Mouse (Mus musculus) stomach, postnatal 0 days (tissue): ENCODE data around the gene Pdzrn4.

Experiments
- CTCF ChIP-seq: IDR thresholded peaks from 2 replicates; pipeline ENCODE4 v1.5.1; 2016; ENCODE audit warnings: antibody characterized with exemption, low read depth, mild to moderate bottlenecking, moderate library complexity
- EP300 ChIP-seq: optimal IDR thresholded peaks from 2 replicates; pipeline ENCODE3; 2016; ENCODE audit warnings: antibody characterized with exemption

- TF ChIP-seq EP300 (no peak), CTCF (no peak)
These were observed 2.6 kb downstream of the Pdzrn4 start for GRCm38 (mm10) chr15:92399278-92399677.
